Mouse (Mus musculus) embryonic fibroblast, embryonic 13.5 days (primary cell): ENCODE data around the gene Npas3.

ENCODE experiments used
- CTCF ChIP-seq: IDR thresholded peaks from 2 replicates; pipeline ENCODE4 v1.5.1; 2011; ENCODE audit warnings: mild to moderate bottlenecking, control low read depth, low read length, moderate library complexity, borderline replicate concordance; ENCODE audit not compliant: insufficient read depth
- POLR2A ChIP-seq: IDR thresholded peaks from 2 replicates; pipeline ENCODE4 v1.6.1; 2011; ENCODE audit warnings: low read depth, mild to moderate bottlenecking, control low read depth, low read length, moderate library complexity

DNA sequence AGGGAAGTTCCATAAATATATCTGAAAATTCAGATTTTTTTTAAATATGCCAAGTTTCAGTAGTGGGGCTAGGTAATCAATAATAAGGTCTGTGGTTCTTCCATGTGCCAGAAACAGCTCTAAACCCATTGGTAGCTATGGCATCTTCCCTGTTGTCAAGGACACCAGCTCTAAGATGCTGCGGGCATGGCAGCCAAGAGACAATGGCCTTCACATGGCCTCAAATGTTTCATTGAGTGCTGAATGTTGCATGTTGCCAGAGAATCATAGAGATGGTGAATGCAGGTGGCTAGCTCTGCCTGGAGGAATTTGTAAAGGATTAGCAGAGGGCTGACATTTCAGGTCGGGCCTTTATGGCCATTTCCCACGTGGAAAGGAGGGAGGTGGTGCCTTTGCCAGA, 595.1 kb downstream of the Npas3 start:
- TF ChIP-seq CTCF (no peak), POLR2A (no peak)
